Mouse (Mus musculus): Measurements from ENCODE around the gene Slco3a1.

The Slco3a1 gene

DNA sequence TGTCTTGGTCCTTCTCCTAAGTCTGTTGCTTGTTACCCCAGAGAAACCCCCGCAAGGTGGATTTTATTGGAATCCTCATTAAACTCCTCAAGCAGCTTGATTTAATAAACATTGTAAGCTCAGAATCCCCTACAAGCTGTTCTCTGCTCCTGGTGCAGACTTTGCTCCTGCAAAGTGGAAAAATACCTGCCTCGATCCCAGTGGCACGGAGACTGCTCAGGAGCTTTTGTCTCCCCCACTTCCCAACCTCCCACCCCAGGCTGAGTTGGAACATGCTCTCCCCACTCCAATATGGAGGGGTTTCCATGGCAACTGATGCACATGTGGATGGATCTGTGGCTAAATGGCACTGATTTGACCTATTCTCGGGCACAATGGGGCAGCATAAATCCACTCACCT lies 268.0 kb downstream of the Slco3a1 start:
- DNase-seq (ENCODE audit: low spot score) = no peak

DNA sequence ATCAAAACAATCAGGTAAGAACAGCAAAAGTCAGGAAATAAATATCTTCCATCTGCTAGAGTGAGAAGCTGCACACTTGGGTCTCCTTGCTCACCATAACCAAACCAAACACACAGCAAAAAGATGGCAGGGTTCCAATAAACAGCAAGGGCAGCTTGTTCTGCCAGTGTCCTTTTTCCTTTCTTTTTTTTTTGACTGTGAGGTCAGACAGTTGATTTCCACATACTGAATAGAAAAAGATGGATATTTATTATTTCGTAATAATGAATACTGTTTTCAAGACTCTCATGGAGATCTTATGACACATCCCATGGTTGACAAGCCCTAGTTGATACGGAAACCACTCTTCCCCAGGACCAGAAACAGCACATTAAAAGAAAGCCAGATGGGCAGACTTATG lies 274.2 kb downstream of the Slco3a1 start:
- no peak for DNase-seq (ENCODE audit: low spot score)

DNA sequence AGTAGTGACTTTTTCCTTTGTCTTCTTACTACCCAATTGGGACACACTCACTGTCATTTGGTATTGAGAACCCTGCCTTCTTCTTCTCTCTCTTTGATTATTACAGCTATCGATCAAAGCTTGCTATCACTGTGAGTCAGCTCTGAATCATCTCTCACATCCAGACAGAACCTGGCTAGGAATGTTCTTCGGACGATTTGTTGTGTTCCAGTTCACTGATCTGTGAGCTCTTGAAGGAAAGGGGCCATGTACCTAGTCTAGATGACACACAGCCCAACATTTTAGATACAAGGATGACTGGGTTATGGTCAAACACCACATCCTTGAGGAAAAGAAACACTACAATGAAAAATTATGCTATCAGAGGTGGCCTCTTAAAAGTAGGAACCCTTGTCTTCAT lies 275.2 kb downstream of the Slco3a1 start:
- DNase-seq (ENCODE audit: low spot score) = no peak

DNA sequence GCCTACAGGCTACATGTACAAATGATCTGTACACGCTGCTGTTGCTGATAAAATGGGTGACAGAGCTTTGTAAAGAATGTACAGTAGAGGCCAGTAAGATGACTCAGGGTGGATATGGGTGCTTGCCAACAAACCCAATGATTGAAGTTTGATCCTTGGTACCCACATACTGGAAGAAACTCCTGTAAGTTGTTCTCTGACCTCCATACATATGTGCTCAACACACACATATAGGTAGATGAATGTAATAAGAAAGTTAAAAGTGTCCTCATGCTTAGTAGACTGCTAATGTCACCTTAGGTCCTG lies 284.5 kb downstream of the Slco3a1 start:
- DNase-seq (ENCODE audit: low spot score) = no peak

DNA sequence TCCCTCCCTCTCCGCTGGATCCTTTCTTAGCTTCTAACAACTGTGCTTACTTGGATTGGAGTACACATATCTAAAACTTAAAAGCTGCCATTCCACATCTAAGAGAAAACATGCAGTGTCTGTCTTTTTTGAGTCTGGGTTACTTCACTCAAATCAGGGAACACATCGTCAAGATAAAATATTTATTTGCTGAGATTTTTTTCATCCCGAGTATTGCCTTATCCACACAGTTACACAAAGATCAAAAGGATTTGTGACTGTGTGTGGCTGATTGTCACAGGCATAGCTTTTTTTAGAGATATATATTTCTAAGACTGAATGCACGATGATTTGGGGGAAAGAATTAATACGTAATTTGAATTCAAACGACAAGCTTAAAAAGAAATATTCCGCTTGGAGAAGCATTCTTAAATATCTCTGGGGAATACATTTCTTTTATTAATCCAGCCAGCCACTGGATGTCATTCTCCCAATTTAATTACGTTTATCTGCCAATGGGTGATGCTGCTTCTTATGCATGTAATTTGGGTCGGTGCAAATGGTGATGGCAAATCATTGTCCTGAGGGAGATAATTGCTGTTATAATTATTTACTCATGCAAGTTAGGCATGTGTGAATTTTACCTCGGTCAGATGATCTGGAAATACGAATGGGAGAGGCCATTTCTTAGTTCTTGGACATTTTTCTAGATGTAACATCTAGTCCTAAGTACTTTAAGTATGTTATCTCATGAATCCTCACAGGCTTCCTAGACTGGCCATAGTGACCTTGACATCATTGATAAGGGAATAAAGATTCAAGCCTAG lies 285.1 kb downstream of the Slco3a1 start:
- no peak for DNase-seq (ENCODE audit: low spot score)

DNA sequence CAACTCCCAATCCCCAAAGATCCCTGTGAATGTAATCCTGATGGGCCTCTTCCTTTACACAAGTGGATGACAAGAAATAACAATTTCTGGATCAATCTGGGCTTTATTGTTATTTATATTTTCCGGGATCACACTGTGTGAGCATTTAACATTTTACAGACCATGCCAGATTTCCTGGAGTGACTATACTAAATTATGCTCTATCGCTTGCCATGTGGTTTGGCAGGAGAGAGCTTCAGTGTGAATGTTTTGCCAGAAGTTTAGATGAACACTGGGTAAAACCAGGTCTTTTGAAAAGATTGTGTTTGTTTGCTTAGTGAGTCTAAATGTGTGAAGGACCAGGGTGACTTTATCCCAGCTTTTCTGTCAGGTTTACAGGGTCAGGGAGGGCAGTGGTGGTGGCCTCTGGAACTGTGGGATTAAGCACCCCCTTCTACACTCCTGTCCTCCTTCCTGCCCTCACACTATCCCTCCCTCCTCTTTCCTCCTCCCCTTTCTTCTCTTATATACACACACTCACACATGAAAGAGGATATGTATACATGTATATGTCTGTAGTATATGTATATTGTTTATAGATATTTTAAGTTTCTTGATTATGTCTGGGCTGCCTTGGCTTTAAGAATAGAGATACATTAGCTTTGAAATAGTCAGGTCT lies 287.9 kb downstream of the Slco3a1 start:
- no peak for DNase-seq (ENCODE audit: low spot score)

DNA sequence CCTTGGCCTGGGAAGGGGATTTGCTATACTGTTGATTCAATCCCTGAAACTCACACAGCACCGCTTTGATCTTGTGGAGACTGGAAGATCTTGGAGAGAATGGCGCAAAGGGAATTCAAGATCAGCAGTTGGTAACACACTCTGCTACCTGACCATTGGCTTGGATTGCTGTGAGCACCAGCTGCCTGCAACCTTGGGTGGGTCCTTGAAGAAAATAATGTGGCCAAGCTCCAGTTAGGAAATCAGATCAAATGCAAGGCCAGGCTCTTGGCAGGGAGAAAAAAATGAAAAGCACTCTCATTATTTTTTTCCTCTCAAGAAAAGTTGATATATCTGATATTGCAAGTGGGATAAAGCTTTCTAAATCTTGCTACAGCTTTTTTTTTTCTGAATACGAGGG lies 298.3 kb downstream of the Slco3a1 start:
- no peak for DNase-seq (ENCODE audit: low spot score)

DNA sequence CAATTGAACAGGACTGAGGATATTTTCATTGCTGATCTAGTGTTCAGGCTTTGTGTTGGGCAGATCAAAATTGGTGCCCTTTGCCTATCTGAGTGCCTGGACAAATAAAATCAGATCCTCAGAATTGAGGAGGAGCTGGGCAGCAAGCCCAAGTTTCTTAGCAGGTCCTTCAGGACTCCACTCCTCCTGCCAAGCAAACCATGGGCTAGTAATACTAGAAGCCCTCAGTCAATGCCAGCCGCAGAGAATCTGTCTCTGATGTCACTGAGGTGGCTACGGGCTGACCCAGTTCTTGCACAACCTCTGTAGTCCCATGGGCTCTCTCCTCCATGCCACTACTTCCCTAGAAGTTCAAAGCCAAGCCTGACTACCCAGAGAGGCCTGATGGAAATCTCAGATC lies 302.5 kb downstream of the Slco3a1 start:
- no peak for DNase-seq (ENCODE audit: low spot score)

DNA sequence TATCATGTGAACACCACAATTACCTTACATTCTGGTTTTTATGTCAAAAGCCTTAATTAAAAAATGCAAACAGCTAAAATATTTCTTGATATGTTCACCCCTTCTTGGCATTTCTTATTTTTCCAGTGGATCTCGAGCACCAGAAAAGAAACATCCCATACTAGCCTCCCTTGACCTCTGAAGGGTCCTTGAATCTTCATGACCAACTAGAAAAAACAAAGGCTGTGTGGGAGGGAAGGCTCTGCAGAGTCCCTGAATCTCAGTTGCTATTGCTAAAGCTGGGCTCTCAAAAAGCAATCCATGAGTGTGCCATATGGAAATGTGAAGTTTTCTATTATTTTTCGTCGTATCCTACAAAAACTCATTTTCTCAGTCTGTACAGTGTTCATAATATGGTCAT lies 313.3 kb downstream of the Slco3a1 start:
- DNase-seq (ENCODE audit: low spot score) = no peak

DNA sequence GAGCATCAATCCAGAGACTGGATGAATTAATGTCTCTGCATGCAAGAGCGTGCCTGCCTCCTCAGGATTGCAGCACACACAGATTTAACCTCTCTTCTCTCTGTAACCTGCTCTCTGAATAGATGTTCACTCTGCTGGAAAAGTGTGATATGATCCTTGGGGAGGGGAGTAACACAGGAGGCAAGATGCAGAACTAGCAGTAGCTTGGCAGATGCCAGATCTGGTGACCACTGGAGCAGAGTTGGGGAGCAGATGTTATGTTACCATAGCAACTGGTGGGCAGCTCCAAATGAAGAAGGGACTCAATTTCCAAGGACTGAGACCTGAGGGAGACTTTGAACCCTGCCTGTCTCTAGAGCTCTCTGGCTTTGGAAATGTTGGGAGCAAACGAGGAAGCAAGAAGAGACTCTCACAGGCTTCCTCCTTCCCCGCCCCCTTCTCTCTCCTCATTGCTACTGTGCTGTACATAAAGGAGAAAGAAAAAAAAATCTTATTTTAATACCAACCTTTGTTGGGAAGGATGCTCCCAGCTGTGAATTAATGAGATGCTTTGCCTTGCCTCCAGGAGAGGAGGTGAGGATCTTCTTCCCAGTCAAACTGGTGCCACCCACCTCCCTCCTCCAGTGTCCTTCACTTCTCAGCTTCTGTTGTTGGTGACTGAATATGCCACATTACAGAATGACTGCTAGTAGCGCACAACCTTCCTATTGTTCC lies 314.0 kb downstream of the Slco3a1 start:
- DNase-seq (ENCODE audit: low spot score) = no peak

Data from yolk sac, embryonic 10.5 days (tissue).